Mouse (Mus musculus) frontal cortex, adult 2 months (tissue): ENCODE results near the gene Rapgef1. TPM values are rescaled to one million over a fixed set of nuclear protein-coding genes. Genes with fewer than 3 reads are reported as not detected.
A peak's percentile ranks its signal among the peaks of the same experiment; 100 is the strongest.
"Not testable (repeated sequence)": the region's sequence is repeated elsewhere in the genome, so short reads cannot be mapped to it uniquely, and the experiment has no call there.

ENCODE experiments used
- DNase-seq, 2 experiments: peaks; one replicate each; pipeline ENCODE4 v3.0.0; 2022; ENCODE audit warnings: low spot score in 1 of 2; ENCODE audit errors: extremely low spot score in 1 of 2
- polyA plus RNA-seq: library from polyadenylated mRNA; depleted of rRNA; stranded (reverse); fragments of >200 nt; gene quantifications from 2 replicates; pipeline ENCODE4 v1.2.3, GENCODE M21; 2012

Gene Rapgef1
- polyA plus RNA-seq, 1 experiment: 80.1 TPM

DNA sequence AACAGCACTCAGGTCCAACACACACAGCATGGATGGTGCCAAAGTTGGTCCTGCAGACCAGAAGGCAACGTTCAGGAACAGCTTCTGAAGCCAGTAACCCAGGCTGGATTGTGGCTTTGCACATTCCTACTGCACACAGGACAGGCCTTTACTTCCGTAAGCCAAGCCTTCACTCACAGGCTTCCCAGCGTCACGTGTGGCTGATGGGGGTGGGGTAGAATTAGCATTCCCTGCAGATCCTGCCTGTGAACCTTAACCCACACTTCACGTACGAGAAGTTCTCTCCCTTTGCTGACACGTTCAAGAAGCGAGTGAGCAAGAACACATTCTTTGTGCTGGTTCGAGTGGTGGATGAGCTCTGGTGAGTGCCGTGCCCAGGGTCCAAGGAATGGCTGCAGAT lies 113.0 kb downstream of the Rapgef1 start:
- DNase-seq: no peak

DNA sequence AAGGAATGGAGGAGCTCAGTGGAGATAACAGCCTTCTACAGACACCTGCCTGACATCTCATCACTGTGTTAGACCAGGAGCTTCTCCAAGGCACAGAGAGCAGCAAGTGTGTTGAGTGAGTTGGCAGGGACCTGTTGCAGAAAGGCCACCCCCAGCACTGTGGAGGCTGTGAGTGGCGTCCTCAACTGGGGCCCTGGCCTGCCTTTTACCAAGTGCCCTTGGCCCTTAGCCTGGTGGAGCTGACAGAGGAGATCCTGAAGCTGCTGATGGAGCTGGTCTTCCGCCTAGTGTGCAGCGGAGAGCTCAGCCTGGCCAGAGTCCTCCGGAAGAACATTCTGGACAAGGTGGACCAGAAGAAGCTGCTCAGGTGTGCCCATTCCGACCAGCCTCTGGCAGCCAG lies 113.8 kb downstream of the Rapgef1 start:
- DNase-seq: no peak

DNA sequence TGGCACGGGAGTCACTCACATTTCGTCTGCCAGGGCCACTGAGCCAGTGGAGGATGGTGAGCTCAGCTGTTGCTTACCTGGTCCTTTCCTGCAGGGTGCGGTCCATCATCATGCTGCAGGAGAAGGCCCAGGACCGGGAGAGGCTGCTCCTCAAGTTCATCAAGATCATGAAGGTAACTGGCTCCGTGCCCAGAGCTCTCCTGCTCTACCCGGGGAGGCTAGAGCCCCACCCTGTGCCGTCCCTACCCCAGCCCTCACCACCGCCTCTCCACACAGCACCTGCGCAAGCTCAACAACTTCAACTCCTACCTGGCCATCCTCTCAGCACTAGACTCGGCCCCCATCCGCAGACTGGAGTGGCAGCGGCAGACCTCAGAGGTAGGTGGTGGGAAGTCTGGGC lies 116.2 kb downstream of the Rapgef1 start:
- DNase-seq: no peak

DNA sequence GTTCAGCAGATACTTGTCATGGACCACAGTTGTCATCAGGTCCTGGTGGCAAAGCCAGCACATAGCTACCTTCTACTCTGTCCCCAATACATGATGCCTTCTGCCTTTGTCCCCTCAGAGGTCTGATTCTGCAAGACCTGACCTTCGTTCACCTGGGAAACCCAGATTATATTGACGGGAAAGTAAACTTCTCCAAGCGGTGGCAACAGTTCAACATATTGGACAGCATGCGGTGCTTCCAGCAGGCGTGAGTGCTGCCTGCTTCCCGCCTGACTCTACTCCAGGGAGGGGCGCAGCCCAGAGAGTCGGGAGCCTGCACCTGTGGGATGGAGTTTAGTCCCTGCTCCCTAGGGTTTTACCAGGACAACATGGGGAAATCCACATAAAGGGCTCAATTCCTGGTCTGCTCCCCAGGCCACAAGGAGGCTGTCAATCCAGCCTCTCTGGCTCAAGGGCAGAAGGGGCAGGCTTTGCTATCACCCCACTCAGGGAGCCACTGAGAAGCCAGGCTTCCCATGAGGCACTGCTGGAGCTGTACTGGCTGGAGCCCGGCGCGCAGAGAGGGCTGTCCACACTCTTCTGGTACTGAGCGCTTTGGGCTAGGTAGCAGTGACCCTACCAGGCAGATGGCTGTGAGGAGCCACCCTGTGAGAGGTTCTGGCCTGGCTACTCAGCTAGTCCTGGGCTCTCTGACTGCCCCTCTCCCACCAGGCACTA lies 117.8 kb downstream of the Rapgef1 start:
- no peak for DNase-seq

DNA sequence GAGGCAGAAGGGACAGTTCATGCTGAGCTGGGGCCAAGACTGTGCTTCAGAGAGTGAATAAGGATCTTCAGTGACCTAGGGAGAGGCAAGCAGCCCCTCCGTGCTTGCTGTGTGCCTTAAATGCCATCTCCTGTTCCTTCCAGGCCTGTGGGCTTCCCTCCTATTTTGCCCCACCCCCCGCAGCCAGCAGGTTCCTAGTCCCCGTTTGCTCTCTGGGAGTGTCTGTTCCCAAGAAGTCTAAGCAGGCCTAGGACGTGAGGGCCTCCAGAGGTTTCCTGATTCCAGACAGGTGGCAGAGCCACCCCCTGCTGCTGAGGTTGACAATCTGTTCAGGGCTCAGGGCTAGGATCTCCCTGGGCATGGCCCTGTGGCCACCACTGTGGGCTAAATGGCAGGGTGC lies 119.3 kb downstream of the Rapgef1 start:
- DNase-seq: no peak

DNA sequence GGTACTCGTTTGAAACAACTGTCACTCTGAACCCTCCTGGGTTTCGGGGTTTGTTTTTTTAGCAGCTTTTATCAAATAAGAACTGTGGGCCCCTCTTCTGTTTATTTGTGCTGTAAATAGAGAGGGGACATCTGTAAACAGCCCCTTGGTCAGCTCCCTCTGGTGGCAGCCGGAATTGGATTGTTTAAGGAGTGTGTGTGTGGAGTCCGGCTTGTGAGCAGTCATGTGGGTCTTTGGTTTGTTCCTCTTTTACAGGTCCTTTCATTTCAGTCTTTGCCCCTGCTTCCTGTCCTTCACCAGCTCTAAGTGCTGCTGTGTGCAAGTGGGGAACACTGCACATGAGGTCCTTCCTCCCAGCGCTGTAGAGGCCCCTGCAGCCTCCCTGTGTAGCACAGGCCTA lies 119.8 kb downstream of the Rapgef1 start:
- peak in 1 of 2 experiments; percentile 27 for DNase-seq

DNA sequence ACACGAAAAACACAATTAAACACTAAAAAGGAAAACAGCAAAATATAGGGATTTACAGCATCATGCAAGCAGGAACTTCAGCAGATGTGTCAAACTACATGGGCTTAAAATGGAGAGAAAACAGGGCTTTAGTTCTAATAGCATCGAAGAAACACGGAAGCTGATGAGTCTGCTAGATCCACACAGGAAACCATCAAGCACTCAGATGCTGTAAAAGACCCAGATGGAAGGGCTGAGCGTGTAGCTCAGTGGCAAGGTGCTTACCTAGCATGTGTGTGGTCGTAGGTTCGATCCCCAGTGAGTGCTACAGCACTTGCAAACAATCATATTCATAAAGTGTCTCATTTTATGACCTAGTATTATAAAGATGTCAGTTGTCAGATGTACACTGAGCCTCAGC lies 121.7 kb downstream of the Rapgef1 start:
- DNase-seq: no peak

DNA sequence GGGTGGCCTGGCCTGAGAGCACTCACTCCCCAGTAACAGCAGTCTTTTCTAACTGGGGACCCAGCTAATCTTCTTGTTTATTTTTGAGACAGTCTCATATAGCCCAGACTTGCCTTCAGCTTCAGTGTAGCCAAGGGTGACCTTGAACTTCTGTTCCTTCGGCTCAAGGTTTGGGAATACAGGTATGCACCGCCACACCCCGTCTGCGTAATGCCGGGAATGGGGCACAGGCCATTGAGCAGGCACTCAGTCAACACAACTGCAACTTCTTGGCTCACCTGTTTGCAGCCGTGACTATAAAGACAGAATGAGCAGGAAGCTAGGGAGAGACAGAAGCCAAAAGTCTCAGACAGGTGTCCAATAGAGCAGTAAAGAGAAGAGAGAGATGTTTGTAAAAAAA lies 124.7 kb downstream of the Rapgef1 start:
- no peak for DNase-seq

DNA sequence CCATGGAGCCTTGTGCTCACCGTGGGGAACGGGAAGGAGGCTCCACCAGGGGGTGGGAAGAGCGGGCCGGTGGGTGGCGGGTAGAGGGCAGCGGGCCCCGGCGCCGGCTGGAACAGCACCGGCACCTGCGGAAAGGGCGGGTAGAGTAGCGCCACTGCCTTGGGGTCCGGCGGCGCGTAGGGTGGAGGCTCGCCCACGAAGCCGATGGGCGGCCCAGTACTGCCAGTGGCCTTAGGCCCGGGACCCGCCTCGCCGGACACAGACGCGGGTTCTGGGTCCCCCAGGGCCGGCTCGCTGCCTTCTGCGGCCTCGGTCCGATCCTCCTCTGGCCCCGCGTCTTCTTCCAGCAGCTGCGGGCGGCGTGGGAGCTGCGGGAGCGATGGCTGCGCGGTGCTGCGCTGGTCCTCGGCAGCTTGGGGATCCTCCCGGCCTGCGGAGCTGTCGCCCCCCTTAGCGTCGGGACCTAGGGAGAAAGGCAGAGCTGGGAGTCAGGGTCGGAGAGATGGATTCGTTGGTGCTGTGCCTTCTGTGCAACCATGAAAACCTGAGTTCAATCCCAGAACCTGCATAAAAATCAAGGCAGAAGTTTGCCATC lies 127.8 kb downstream of the Rapgef1 start:
- peak in 1 of 2 experiments; percentile 19 for DNase-seq

DNA sequence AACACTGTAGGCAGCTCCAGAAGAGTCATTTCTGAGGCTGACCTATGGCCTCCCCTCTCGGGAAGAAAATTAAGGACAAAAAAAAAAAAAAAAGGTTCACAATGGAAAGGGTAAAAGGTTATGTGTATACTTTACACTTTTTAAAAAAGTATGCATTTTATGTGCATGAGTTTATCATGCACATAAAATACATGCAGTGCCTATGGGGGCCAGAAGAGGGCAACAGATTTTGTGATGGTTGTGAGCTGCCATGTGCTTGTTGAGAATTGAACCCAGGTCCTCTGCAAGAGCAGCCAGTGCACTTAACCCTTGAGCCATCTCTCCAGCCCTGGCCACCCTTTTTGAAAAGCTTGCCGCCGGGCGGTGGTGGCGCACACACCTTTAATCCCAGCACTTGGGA lies 128.3 kb downstream of the Rapgef1 start:
- DNase-seq: peak in 1 of 2 experiments; percentile 28

DNA sequence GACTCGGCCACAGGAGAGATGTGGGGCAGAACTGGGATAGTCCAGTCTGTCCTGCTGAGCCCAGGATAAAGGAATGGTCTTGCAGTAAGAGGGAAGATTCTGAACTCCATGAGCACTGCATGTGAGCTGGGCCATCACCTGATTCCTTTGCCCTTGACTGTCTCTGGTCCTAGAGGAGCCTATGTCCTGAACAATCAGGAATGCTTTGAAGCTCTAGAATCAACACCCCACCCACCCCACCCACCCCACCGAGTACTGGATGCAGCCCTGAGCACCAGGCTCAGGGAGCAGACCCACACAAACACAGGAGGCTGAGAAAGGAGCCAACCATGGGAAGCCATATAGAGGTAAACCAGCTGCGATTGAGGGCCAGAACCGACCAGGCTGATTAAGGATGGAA lies 129.0 kb downstream of the Rapgef1 start:
- DNase-seq: no peak

DNA sequence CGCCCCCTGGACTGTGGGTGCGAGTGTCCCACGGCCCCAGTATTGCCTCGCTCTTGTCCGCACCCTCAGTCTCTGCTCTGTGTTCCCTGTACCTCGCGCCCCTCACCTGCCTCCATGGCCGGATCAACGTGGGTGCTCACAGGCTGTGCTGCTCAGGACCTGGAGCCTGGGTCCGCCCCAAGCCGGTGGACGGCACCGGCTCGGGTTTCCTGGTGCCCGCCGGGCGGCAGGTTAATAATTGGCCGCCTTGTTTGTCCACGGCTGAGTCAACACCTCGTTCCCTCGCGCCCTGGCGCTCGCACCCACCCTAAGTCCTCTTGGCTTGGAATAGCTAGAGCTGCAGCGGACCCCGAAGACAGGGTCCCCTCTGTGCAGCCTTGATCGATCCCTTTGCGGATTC lies 132.0 kb downstream of the Rapgef1 start, which contains the start of gene Gm13420:
Gene Gm13420, minus strand, starts transcription at position 189 of the 400 bp plus-strand sequence.
- DNase-seq: no peak

DNA sequence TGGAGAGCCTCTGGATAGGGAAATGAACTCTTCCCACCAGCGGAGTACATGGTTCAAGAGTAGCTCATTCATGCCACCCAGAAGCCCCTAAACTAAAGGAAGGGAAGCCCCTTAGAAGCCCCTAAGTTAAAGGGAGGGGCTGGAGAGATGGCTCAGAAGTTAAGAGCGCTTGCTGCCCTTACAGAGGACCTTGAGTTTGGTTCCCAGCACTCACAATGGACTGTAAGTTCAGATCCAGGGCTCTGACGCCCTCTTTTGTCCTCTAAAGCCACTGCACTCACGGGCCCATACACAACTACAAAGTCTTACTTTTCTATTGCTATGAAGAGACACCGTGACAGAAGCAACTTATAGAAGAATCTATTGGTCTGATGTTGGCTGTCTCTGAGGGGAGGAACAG lies 132.9 kb downstream of the Rapgef1 start:
- no peak for DNase-seq

DNA sequence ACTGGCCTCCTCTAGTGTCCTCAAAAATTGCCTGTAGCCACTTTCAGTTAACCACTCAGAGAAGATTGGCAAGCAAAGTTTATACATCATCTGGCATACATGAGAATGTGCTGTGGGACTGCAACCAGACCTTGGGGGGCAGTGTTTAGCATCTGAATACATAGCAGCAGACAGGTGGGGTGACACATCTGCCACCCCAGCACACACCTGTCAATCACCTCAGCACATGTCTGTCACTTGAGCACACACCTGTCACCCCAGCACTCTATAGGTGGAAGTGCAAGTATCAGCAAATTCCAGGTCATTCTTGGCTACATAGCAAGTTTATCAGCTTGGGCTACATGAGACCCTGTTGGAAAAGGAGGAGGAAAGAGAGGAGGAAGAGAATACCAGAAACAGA lies 136.2 kb downstream of the Rapgef1 start:
- no peak for DNase-seq

DNA sequence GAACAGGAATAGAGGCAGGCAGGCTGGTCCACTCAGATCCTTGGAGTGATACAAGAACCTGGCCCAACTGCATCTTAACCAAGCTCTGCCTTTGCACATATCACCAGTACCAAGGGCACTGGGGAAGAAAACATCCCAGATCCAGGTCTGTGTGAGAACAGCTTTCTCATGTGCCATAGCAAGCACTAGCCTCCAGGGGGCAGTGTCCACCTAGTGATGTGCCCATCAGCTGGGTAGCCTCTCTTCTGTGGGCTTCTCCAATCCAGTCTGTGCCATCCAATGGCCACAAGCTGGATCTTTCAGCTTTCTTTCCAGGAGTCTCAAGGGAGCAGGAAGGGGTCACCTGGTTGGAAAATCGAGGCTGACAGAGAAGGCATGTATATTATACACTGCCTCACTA lies 145.3 kb downstream of the Rapgef1 start:
- peak in 1 of 2 experiments; percentile 76 for DNase-seq

DNA sequence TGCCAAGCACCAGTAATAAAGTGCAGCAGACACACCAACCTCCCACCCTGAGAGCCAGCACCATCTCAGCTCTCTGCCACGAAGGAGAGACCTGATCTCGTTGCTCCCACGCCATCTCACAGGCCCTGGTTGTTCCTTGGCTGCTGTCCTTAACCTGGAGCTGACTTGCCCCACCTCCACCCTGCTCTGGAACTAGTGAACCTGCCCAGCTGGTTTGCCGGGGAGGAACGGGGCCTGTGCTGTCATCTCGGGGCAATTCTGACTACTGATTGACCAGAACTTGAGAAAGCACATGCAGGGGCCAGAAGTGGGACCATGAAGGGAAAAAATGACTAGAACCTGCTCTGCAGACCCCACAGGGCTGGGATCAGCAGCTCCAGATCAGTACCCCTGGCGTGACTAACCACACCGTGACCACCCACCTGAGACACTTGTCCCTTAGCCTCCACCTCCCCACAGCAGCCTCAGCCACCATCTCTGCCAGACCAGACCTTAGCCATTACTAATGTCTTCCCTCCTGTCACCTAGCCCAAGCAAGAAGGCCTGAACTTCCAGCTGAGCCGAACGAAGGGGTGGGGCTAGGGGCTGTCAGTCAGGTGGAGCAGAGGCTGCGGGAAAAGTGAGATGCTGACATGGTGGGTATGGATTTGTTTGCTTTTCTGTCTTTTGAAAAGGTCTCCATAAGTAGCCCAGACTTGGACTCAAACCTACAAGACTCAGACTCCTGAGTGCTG lies 148.6 kb downstream of the Rapgef1 start:
- no peak for DNase-seq

DNA sequence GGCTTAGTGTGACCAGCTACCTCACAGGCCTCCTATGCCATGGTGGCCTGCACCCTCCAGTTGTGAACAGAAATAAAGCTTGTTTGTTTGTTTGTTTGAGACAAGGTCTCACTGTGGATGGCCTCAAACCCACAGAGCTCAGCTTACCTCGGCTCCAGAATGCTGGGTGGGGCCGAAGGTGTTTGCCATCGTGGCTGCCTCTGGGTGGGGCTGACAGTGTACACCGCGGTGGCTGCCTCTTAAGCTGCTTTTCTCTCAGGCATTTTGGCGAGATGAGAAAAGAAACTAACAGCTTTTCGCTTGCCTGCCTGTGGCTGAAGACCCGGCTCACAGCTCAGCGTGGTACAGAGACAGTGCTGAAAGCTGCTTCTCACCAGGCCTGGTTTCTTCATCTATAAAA lies 149.4 kb downstream of the Rapgef1 start:
- DNase-seq: no peak

DNA sequence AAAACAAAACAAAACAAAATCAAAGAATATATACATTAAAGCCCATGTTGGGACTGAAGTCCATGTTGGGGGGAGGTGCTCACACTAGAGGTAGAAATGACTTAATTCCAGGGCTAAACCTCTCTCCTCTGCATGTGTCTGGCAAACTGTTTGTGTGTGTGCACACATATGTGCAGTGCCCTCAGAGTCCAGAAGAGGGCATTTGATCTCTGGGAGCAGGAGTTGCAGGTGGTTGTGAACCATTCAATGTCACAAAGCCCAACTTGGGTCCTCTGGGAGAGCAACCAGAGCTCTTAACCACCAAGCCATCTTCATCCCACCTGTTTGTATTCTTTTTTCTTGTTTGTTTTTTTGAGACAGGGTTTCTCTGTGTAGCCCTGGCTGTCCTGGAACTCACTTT lies 150.6 kb downstream of the Rapgef1 start:
- DNase-seq: no peak

DNA sequence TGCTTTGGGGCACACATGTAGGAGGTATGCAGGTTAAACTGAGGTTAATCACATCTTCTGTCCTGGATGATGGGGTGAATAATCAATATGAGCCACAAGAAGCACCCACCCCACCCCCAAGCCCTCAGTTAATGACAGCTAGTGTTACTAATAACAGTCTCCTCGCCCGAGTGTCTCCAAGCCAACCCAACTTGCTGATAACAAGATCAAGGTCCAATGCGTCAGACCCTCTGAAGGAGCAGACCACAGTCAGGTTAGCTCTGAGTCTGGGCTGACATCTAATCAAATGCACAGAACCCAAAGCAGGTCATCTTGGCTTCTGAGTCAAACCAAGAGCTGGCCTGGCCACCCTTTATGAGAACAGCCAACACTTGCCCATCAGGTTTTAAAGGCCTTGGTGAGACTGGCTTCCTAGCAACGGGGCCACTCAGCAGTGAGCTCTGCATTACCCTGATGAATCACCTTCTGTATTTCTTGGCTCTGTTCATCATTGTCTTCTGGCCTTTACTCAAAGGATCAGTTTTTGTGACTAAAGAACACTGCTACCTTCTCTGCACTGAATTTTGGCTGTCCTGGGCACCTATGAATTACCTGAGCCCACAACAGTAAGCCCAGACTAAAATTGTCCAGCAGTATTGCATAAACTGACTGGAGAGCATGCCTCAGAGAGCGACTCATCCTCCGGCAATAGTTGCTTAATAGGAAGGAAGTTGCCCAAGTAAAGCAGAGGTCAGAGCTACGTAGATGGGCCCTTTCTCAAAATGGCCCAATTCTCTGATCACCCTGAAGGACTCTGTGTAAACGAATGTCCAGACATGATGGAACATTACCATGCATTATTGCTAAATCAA lies 152.3 kb downstream of the Rapgef1 start:
- DNase-seq: no peak

DNA sequence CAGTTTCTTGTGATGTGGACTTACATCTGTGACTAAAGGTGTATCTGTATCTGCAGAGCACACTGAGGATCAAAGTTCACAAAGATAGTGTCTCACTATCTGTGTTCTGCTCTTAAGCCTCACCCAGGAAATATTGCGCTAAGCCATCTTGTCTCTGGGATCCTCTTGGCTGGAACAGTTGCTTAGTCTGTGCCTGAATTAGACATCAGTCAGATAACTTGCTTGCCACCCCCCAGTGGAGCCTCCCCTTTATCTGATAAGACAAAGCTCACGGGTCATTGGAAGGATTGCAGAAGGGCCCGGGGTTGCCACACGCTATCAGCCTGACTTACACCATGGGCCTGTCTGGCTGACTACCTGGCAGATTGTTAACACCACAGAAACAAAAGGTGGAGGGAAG lies 153.8 kb downstream of the Rapgef1 start:
- DNase-seq: no peak

DNA sequence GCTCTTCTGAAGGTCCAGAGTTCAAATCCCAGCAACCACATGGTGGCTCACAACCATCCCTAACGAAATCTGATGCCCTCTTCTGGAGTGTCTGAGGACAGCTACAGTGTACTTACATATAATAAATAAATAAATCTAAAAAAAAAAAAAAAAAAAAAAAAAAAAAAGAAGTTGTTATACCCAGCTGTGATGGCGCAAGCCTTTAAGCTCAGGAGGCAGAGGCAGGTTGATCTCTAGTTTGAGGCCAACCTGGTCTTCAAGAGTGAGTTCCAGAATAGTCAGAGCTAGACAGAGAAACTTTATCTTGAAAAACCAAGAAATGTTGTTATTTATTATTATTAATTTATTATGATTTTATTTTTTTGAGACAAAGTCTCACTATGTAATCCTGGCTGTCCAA lies 161.7 kb downstream of the Rapgef1 start:
- not testable (repeated sequence) for DNase-seq
